Mouse (Mus musculus) forebrain, embryonic 16.5 days (tissue): ENCODE results near the gene Nrros. TPM values are rescaled to one million over a fixed set of nuclear protein-coding genes. Genes with fewer than 3 reads are reported as not detected.

ENCODE experiments used
- ATAC-seq: fragments of 200-750 bp; cut with Nextera tagmentation; 2 replicates; pipeline ENCODE4 v1.8.0; 2017; ENCODE audit warnings: mild to moderate bottlenecking, moderate library complexity
- H3K27ac ChIP-seq: fragments of 300-500 bp; sonication (generic); 2 replicates; pipeline ENCODE4 v1.5.1; 2014; ENCODE audit warnings: low read length, control low read depth
- H3K27me3 ChIP-seq: fragments of 300-500 bp; sonication (generic); replicated peaks from 2 replicates; pipeline ENCODE4 v1.6.1; 2014; ENCODE audit warnings: low read length; ENCODE audit not compliant: control insufficient read depth, insufficient read depth
- H3K36me3 ChIP-seq: fragments of 300-500 bp; sonication (generic); 2 replicates; pipeline ENCODE4 v1.6.1; 2014; ENCODE audit not compliant: control insufficient read depth, insufficient read depth
- H3K4me1 ChIP-seq: fragments of 300-500 bp; sonication (generic); replicated peaks from 2 replicates; pipeline ENCODE4 v1.6.1; 2014; ENCODE audit warnings: low read length; ENCODE audit not compliant: control insufficient read depth, insufficient read depth
- H3K4me2 ChIP-seq: fragments of 300-500 bp; sonication (generic); 2 replicates; pipeline ENCODE4 v1.6.1; 2014; ENCODE audit warnings: mild to moderate bottlenecking, low read length, control low read depth
- H3K4me3 ChIP-seq: fragments of 300-500 bp; sonication (generic); replicated peaks from 2 replicates; pipeline ENCODE4 v1.5.1; 2014; ENCODE audit warnings: mild to moderate bottlenecking, low read length, control low read depth
- H3K9ac ChIP-seq: fragments of 300-500 bp; sonication (generic); replicated peaks from 2 replicates; pipeline ENCODE4 v1.6.1; 2014; ENCODE audit warnings: low read depth, low read length, control low read depth
- H3K9me3 ChIP-seq: fragments of 300-500 bp; sonication (generic); 2 replicates; pipeline ENCODE4 v1.6.1; 2016; ENCODE audit warnings: low read length; ENCODE audit not compliant: control insufficient read depth
- WGBS: fragments of 180-500 bp; shearing (Covaris S2); extraction: QIAGEN DNeasy Blood & Tissue Kit; methylation state at CpG from one replicate; pipeline ENCODE4 v1.1.7; 2014; 5-methylcytosine and 5-hydroxymethylcytosine counted together
- polyA plus RNA-seq: library from polyadenylated mRNA; unstranded; fragments of >200 nt; fragmentation: Nextera tagmentation; extraction: Ambion mirVana; gene quantifications from 2 replicates; pipeline ENCODE4 v1.2.1, GENCODE M21; 2015

Nrros gene
- polyA plus RNA-seq, 1 experiment from 2014 or later, result 9.0 TPM

DNA sequence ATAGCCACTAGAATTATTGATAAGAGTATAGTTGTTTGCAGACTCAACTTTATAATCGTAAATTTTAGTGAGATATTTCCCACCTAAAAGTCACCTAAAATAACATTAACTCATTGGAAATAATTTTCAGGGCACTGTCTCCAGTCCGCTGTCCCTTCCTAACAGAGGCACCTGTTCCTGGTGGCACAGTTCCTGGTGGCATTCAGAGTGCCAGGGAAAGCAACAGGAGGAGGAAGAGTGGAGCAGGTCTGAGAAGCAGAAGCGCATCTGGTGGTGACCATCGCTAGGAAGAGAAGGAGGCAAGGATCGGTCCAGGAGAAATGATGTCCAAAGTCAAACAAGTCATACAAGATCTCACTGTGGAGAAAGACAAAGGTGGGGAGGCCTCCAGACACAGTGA lies 20.7 kb upstream of the Nrros start:
- peaks cover 3% of the 10 kb centered on the region; the same call in 1 of the 2 replicates for H3K4me1 ChIP-seq
- no peaks in the 10 kb centered on the region for H3K36me3 ChIP-seq
- no peak for ATAC-seq
- H3K4me3 ChIP-seq, result no peak overlapping the region
- H3K9me3 ChIP-seq, result no peaks in the 10 kb centered on the region
- H3K27ac ChIP-seq, result no peak overlapping the region
- no peak overlapping the region for H3K4me2 ChIP-seq
- WGBS, result 95% methylated on average over 5 of the region's 5 CpGs
- H3K27me3 ChIP-seq, result no peaks in the 10 kb centered on the region
- no peak overlapping the region for H3K9ac ChIP-seq

GRCm38 (mm10) chr16:32179333-32179901 lies 14.0 kb upstream of the Nrros start, which contains the start of gene Bex6:
TSS of gene Bex6 (plus strand) at chr16:32179823.
- Histone ChIP-seq H3K9me3 (peaks cover 3% of the 10 kb centered on the region; the same call in 1 of the 2 replicates), H3K27ac (no peak within 1 kb of the TSS), H3K4me1 (no peaks in the 10 kb centered on the region), H3K4me2 (no peak within 1 kb of the TSS), H3K4me3 (no peak within 1 kb of the TSS), H3K36me3 (no peaks in the 10 kb centered on the region), H3K27me3 (no peaks in the 10 kb centered on the region), H3K9ac (no peak within 1 kb of the TSS)
- WGBS, result 91% methylated on average over 6 of the region's 6 CpGs
- no peak for ATAC-seq

GRCm38 (mm10) chr16:32176896-32177686 lies 11.7 kb upstream of the Nrros start:
- no peak overlapping the region for H3K9ac ChIP-seq
- ATAC-seq, result no peak
- no peak overlapping the region for H3K4me3 ChIP-seq
- H3K27ac ChIP-seq, result no peak overlapping the region
- peaks cover 3% of the 10 kb centered on the region; the same call in 1 of the 2 replicates for H3K9me3 ChIP-seq
- no peaks in the 10 kb centered on the region for H3K4me1 ChIP-seq
- H3K4me2 ChIP-seq, result no peak overlapping the region
- H3K27me3 ChIP-seq, result no peaks in the 10 kb centered on the region
- WGBS, result 52% methylated on average over 18 of the region's 18 CpGs
- no peaks in the 10 kb centered on the region for H3K36me3 ChIP-seq

DNA sequence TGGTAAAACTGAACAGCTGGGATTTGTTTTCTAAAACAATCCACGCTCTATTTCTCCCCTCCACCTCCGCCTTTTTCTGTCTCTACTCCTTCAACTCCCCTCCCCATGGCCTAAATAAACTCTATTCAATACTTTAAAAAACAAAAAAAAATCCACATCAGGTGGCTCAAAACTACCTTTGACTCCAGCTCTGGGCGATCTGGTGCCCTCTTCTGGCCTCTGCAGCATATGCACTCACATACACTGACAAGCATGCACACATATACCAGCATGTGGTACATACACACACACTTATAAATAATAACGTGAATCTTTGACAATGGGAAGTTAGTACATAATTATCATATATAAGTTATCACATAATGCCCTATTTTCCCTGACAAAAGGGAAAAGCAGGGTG lies 9.6 kb upstream of the Nrros start:
- WGBS, result 93% methylated on average over 4 of the region's 4 CpGs

GRCm38 (mm10) chr16:32174340-32175005 lies 9.1 kb upstream of the Nrros start:
- H3K9me3 ChIP-seq, result peaks cover 3% of the 10 kb centered on the region; the same call in 1 of the 2 replicates
- no peaks in the 10 kb centered on the region for H3K4me1 ChIP-seq
- H3K4me2 ChIP-seq, result no peak overlapping the region
- no peaks in the 10 kb centered on the region for H3K36me3 ChIP-seq
- 86% methylated on average over 8 of the region's 8 CpGs for WGBS
- ATAC-seq, result no peak
- no peak overlapping the region for H3K9ac ChIP-seq
- H3K27me3 ChIP-seq, result no peaks in the 10 kb centered on the region
- no peak overlapping the region for H3K27ac ChIP-seq
- no peak overlapping the region for H3K4me3 ChIP-seq

More for the DNA sequence above, 9.6 kb upstream of the Nrros start:
- Histone ChIP-seq H3K9ac (no peak overlapping the region), H3K36me3 (no peaks in the 10 kb centered on the region), H3K27me3 (no peaks in the 10 kb centered on the region), H3K4me2 (no peak overlapping the region), H3K27ac (no peak overlapping the region), H3K4me3 (no peak overlapping the region), H3K4me1 (no peaks in the 10 kb centered on the region), H3K9me3 (peaks cover 3% of the 10 kb centered on the region; the same call in 1 of the 2 replicates)
- no peak for ATAC-seq

GRCm38 (mm10) chr16:32173401-32173800 lies 8.0 kb upstream of the Nrros start:
- Histone ChIP-seq H3K27ac (no peak overlapping the region), H3K9me3 (peaks cover 3% of the 10 kb centered on the region; the same call in 1 of the 2 replicates), H3K27me3 (no peaks in the 10 kb centered on the region), H3K36me3 (no peaks in the 10 kb centered on the region), H3K4me2 (no peak overlapping the region), H3K4me3 (no peak overlapping the region), H3K9ac (no peak overlapping the region), H3K4me1 (no peaks in the 10 kb centered on the region)
- no peak for ATAC-seq
- WGBS, result 73% methylated on average over 11 of the region's 11 CpGs

DNA sequence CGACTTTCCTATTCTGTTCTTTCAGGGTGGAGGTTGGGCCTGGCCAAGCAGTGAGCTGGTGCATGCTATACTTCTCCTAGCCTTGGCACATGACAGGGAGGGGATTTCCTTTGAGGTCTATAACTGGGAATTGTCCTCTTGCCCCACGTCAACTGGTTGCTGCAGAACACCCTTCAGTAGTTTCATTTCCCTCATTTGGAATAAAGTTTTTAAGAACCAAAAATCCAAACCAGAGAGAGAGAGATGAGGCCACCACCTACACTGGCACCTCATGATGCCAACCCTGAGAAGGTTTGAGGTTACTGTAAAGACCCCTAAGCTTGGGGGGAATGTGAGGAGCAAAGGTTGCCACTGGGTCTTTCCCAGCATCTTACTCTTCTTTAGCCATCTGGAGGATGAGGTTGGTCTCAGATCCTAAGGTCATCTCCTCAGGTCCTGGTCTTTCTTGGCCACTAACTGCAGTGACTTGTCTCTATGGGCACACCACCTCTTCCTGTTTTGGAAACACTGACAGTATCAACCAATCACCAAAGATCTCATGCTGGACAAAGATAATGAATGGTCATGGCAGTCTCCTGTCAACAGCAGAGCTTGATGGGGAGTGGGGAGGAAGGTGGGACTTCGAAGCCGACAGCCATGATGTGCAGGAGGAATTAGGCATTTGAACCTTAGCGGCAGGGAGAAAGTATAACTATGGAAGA lies 5.8 kb upstream of the Nrros start:
- no peak overlapping the region for H3K4me3 ChIP-seq
- 88% methylated on average over 5 of the region's 5 CpGs for WGBS
- H3K9ac ChIP-seq, result no peak overlapping the region
- no peaks in the 10 kb centered on the region for H3K4me1 ChIP-seq
- H3K9me3 ChIP-seq, result peaks cover 3% of the 10 kb centered on the region; the same call in 1 of the 2 replicates
- no peak overlapping the region for H3K27ac ChIP-seq
- no peak for ATAC-seq
- no peak overlapping the region for H3K4me2 ChIP-seq
- no peaks in the 10 kb centered on the region for H3K27me3 ChIP-seq
- no peaks in the 10 kb centered on the region for H3K36me3 ChIP-seq

- 0 out of 2 replicates have a peak, but pooled peaks cover 2% of the 10 kb centered on the region for H3K27me3 ChIP-seq
- no peak for ATAC-seq
- H3K9ac ChIP-seq, result no peak overlapping the region
- H3K36me3 ChIP-seq, result no peaks in the 10 kb centered on the region
- no peak overlapping the region for H3K4me2 ChIP-seq
- no peak overlapping the region for H3K4me3 ChIP-seq
- no peak overlapping the region for H3K27ac ChIP-seq
- peaks cover 9% of the 10 kb centered on the region for H3K4me1 ChIP-seq
- WGBS, result 92% methylated on average over 4 of the region's 4 CpGs
- no peaks in the 10 kb centered on the region for H3K9me3 ChIP-seq
Measured at GRCm38 (mm10) chr16:32167819-32168545, 2.6 kb upstream of the Nrros start.
